Mouse (Mus musculus): ENCODE data around the gene Guk1.

The Guk1 gene

GRCm38 (mm10) chr11:59210020-59210419 lies 18.0 kb upstream of the Guk1 start:
- no peak for DNase-seq (ENCODE audit: low spot score)

GRCm38 (mm10) chr11:59209580-59209979 lies 17.6 kb upstream of the Guk1 start:
- DNase-seq (ENCODE audit: low spot score) = no peak

GRCm38 (mm10) chr11:59209003-59209441 lies 17.0 kb upstream of the Guk1 start:
- DNase-seq (ENCODE audit: low spot score) = peak; percentile 66

DNA sequence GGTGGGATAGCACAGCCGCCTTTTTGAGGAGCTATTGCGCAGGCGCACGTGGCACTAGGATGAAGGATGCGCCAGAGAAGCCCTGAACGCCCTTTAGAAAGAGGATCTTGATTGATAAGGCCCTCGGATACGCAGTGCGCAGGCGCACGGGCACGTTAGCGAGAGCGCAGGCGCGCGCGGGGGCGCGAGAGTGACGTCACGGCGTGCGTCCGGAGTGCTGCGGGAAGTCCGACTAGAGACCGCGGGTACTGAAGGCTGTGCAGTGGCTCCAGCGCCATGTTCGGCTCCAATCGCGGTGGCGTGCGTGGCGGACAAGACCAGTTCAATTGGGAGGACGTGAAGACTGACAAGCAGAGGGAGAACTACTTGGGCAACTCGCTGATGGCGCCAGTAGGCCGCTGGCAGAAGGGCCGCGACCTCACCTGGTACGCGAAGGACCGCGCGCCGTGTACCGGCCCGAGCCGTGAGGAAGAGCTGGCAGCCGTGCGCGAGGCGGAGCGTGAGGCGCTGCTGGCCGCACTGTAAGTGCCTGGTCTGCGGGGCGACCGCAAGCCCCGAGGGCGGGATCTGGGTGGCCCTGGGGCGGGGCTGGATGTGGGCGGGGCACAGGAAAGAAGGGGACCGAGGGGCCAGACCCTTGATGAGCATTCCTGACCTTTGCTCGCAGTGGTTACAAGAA lies 16.3 kb upstream of the Guk1 start, which contains the start of gene 2310033P09Rik:
TSS of gene 2310033P09Rik (plus strand) at position 169 of the 679 bp plus-strand sequence.
- peak; percentile 80 for DNase-seq (ENCODE audit: low spot score)

DNA sequence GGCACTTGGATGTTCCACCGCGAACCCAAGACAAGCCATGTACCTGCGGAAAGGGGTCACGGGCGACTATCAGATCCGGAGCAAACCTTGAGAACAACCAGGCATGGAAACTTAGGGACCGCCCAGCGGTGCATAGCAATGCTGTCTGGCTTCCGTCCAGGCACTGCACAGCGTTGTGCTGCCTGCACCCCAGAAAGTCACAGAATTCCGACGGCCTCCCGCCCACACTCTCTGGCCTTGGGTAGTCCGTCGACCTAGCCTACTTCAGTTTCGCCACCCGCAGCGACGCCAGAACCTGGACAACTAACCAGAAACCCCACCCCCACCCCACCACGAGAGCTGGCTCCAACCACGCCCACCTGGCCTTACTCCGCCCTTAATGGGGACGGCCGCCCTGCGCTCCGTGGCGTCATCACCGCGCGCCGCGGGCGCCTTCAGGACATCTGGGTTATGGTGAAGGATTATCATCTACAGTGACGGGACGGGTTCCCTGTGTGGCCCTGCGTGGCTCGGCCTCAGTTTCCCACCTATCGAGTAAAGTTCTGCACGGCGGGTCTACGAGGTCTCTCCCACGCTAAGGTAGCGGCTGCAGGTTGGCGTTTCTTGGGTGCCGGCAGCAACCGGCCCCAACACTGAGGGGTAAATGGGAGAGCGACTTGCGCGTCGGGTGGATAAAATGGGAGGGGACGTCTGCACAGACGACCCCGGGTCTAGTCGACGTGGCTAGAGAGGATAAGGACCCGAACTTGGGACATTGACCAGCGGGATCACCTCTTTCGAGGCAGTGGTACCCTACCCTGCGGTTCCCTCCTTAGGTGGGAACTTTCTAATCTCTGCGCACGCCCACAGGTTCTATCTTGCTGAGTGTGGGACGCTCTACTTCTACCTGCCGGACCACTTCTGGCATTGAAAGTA lies 10.3 kb upstream of the Guk1 start, which contains the start of gene Mrpl55:
TSS of gene Mrpl55 (plus strand) at position 406 of the 915 bp plus-strand sequence.
- DNase-seq (ENCODE audit: low spot score) = peak; percentile 77

- no peak for DNase-seq (ENCODE audit: low spot score)
Measured at GRCm38 (mm10) chr11:59201216-59202002, 9.4 kb upstream of the Guk1 start.

GRCm38 (mm10) chr11:59196230-59196629 lies 4.2 kb upstream of the Guk1 start:
- DNase-seq (ENCODE audit: low spot score) = no peak

DNA sequence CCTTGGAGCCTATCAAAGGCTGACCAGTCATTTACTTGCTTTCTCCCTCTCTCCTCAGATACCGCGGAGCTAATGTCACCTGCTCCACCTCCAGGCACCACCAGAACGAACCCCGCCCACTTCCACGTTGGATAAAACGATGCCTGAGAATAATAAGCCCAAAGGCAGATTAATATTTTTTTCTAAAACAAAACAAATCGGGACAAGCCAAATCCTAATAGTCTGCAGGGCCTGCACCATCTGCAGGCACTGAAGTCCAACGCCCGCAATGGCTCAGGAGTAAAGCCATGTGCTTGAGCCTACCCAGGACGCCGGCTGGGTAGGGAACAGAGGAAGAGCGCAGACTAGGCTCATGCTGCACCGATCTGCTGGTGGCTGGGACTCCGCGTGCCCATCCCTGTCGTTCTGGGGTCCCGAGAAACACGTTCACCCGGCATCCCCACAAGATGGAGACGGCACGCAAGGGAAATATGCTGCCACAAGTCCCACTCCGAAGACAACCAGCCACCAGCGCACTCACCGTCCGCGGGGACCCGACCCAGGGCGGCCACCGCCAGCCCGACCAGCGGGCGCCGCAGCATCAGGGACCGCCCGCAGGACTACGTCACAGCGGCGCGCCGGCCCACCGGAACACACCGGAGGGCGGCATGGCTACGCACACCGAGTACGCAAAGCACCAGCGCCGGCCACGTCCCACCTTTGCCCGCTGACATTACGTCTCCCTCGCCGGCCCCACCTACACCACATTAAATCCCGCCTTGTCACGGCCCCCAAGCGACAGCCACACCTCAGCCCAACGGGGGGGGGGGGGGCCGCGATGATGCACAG lies 567 bp downstream of the Guk1 start:
- DNase-seq (ENCODE audit: low spot score) = peak; percentile 76

- DNase-seq (ENCODE audit: low spot score) = no peak
Measured at GRCm38 (mm10) chr11:59187706-59188105, 4.3 kb downstream of the Guk1 start.

GRCm38 (mm10) chr11:59185490-59185889 lies 6.5 kb downstream of the Guk1 start:
- no peak for DNase-seq (ENCODE audit: low spot score)

- DNase-seq (ENCODE audit: low spot score) = peak; percentile 51
Measured at GRCm38 (mm10) chr11:59183821-59184220, 8.2 kb downstream of the Guk1 start.

DNA sequence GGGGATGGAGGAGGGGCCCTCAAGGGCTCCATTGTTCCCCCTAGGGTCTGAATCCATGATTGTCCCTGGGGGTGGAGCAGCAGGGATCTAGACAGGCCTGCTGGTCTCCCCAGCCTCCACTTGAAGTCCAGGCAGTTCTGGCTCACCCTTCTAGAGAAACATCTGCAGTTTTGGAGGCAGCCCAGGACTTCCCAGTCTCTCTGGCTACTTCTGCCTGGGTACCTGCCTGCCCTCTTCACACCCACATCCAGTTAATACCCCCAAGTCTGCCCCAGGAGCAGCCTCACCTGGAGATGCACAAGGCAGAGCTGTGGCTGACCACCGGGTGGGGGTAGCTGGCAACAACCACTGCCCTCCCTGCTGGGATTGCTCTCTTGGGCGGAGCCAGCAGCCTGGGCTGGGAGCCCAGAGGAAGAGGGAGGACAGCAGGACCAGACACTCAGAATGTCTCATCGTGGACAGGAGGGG lies 9.1 kb downstream of the Guk1 start, which contains the start of gene Gjc2:
TSS of gene Gjc2 (minus strand) at position 350 of the 468 bp plus-strand sequence.
- no peak for DNase-seq (ENCODE audit: low spot score)

DNA sequence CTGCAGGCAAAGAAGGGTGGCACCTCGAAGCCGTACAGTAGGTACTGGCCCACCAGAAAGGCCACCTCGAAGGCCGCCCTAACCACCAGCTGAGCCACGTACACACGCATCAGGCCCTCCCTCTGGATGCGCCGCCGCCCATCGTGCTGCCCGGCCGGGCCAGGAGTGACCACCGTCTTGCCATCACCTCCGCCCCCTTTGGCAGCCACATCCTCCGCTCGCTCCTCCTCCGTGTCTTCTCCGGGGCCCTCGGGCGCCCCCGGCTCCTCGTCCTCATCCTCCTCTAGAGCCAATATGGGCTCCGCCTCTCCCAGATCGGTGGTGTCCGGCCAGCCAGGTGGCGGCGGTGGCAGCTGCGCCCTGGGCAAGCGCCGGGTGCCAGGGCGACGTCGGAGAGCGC lies 15.1 kb downstream of the Guk1 start:
- DNase-seq (ENCODE audit: low spot score) = no peak

DNA sequence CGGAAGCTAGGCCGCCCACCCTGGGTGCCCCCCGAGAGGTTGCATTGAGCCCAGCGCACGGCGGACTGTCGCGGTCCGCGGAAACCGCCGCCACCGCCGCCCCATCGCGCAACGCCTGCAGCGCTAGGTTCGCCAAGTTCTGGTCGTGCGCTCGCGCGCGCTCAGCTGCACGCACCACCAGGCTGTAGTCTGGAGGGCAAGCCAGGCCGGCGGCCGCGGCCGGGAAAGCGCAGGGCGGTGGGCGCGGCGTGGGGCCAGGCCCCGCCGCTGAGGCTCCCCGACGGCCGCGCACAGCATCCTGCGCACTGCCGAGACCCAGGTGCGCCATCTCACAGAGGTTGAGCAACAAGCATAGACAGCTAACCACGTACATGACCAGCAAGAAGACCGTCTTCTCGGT lies 15.5 kb downstream of the Guk1 start:
- DNase-seq (ENCODE audit: low spot score) = no peak

GRCm38 (mm10) chr11:59174189-59174838 lies 17.7 kb downstream of the Guk1 start:
- DNase-seq (ENCODE audit: low spot score) = no peak

GRCm38 (mm10) chr11:59170549-59170948 lies 21.5 kb downstream of the Guk1 start:
- no peak for DNase-seq (ENCODE audit: low spot score)

- no peak for DNase-seq (ENCODE audit: low spot score)
Measured at GRCm38 (mm10) chr11:59169807-59170206, 22.2 kb downstream of the Guk1 start.

DNA sequence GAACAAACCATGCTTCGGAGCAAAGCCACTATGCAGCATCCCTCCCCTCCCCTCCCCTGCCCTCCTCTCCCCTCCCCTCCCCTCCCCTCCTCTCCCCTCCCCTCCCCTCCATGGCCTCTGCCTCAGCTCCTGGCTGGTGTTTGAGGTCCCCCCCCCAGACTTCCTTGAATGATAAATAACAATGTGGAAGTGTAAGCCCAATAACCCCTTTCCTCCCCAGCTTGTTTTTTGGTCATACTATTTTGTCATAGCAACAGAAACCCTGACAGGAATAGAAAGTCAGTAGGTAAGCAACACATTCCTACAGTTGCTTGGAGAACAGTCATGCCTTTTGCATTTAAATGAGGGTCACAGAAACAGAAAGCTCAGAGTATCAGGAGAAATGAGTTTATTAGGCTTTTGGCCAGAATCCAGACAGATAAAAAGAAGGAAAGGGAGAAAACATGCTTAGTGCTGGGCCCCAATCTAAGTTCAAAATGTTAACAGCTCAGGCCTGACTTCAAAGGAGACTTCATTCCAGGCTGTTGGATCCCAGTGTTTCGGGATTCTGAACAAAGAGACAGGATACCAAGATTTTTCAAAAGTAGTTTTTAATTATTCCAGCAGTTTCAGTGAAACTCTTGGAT lies 26.3 kb downstream of the Guk1 start:
- DNase-seq (ENCODE audit: low spot score) = no peak

DNA sequence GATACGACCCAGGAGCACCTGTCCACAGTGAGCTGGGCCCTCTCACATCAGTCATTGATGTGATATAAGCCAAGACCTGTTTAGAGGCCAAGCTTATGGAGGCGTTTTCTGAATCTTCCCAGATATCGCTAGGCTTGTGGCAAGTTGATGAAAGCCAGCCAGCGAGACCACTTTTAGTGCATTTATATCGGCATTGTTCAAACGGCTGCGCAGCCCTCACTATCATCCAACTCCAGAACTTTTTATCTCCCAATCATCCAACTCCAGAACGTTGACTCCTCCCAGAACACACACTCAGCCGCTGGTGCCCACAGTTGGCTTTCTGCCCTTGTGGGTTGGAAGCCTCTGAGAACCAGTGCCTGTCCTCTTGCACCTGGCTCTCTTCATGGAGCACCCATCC lies 27.6 kb downstream of the Guk1 start:
- DNase-seq (ENCODE audit: low spot score) = peak; percentile 73
